Mouse (Mus musculus) layer of hippocampus, adult 18-20 months (tissue): Measurements from ENCODE around the gene Slc1a1. TPM values are rescaled to one million over a fixed set of nuclear protein-coding genes. Genes with fewer than 3 reads are reported as not detected.

ENCODE experiments used
- DNase-seq, 2 experiments: peaks; one replicate each; pipeline ENCODE4 v3.0.0; 2022; ENCODE audit warnings: low spot score in 2 of 2
- total RNA-seq, 2 experiments: library from RNA; stranded (reverse); gene quantifications; 2 replicates each; pipeline ENCODE4 v1.2.3; 2021

Gene Slc1a1
- total RNA-seq, 2 experiments from 2014 or later, result 137 to 138 TPM

- no peak for DNase-seq
Observed at GRCm38 (mm10) chr19:28914598-28914997, 79.7 kb downstream of the Slc1a1 start.

GRCm38 (mm10) chr19:28915602-28916250, 80.9 kb downstream of the Slc1a1 start:
- no peak for DNase-seq

DNA sequence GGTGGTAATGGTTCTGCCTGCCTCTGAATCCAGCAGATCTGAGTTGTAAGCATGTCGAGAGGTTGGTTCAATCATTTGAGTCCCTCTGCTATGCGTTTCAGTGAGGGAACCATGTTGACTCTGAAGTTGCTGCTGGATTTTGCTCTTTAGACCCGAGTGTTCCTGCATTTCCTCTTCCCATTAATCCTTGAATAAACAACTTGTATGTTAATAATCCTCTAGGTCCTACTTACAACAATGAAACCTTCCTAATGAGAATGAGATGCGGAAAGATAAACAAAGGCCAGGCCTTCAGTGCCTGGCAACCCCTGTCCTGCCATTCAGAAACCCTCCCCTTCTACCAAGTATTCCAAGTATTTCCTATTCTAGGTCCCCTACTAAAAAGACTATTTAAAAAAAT, 81.6 kb downstream of the Slc1a1 start:
- DNase-seq, result no peak

GRCm38 (mm10) chr19:28917839-28918238, 83.0 kb downstream of the Slc1a1 start:
- no peak for DNase-seq

DNA sequence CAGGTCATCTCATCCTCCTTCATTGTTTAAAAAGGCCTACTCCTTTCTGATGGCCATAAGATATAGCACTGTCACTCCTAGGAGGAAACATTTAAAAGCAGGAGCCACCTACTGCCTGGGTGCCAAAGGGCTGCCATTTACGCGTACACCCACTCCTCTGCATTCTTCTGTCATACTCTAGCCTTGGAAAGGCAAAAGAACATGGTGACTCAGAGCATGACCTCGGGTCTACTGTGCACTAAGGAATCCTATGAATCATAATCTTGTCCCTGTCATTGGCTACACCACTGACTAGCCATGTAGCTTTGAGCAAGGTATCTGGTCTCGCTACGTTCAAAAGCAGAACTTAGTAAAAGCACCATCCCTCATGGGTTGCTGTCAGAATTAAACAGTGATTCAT, 91.5 kb downstream of the Slc1a1 start:
- DNase-seq, result no peak

- peak in 1 of 2 experiments; percentile 34 for DNase-seq
Observed at GRCm38 (mm10) chr19:28927396-28927795, 92.5 kb downstream of the Slc1a1 start.

GRCm38 (mm10) chr19:28929034-28929433, 94.2 kb downstream of the Slc1a1 start:
- no peak for DNase-seq

DNA sequence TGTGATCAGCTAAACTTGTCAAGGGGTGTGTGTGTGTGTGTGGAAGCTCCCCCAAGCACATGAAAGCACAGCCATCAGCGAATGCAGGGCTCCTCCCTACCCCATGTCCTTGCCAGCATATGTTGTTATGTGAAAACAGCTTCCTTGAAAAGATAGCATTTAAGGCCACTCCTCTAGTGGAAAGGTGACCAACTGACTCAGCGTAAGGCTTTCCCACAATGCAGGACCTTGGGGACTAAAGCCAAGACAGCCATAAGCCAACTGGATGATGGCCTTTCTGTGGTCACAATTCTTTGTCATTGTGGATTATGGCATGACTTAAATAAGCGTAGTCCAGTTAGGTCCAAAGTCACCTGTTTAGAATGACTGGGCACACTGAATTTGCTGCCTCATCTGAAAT, 100.0 kb downstream of the Slc1a1 start:
- no peak for DNase-seq

DNA sequence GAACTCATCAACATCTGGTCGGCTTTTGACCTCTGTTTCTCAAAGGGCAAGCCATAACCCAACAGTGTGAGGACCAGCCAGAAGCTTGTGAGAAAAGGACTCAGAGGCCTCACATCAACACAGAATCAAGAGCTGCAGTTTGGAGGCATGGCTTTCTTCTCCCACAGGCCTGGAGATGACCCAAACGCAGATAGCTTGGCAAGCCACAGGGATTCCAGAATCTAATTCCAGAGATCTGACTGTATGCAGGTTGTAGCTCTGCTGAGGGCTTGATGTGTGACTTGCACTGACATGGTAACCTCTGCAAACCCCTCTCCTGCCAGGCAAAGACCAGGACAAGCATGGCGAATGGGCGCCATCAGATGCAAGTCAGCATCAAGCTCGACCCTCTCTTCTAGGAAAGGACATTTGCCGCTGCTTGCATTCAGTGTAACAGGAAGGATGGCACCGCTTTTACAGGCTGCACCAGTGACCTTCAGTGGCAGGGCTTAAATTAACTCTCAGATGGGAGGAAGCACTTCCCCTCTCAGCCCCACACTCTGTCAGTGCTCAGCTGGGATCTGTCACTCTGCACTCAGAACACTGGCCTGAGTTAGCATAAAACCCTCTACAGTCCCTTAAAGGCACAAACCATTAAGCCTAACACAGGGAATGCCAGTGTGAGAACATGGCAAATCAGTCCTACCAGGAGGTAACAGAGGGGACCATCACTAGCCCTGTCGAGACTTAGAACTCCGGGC, 105.5 kb downstream of the Slc1a1 start:
- DNase-seq, result no peak

GRCm38 (mm10) chr19:28941271-28941670, 106.4 kb downstream of the Slc1a1 start:
- DNase-seq, result no peak

GRCm38 (mm10) chr19:28946782-28947181, 111.9 kb downstream of the Slc1a1 start:
- DNase-seq, result peak in 1 of 2 experiments; percentile 34

- no peak for DNase-seq
Observed at GRCm38 (mm10) chr19:28947311-28947710, 112.5 kb downstream of the Slc1a1 start.

DNA sequence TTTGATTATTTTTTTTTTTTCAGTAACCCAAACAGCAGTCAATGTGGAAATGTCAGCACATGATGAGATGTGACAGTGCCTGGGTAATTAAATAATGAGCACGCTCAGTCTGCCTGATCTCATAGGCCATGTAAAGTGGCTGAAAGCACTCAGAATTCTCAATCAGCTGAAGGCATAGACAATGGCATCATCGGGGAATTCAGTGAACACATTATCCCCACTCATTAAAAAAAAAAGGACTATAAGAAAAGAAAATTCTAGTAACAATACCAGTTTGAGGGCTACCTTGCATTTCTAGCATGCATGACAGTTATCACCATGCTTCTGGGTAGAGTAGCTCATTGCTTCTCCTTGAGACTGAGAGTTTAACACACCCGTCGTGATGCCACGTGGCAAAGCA, 116.4 kb downstream of the Slc1a1 start:
- DNase-seq, result no peak

- DNase-seq, result peak in 1 of 2 experiments; percentile 58
Observed at GRCm38 (mm10) chr19:28963113-28963512, 128.3 kb downstream of the Slc1a1 start.

DNA sequence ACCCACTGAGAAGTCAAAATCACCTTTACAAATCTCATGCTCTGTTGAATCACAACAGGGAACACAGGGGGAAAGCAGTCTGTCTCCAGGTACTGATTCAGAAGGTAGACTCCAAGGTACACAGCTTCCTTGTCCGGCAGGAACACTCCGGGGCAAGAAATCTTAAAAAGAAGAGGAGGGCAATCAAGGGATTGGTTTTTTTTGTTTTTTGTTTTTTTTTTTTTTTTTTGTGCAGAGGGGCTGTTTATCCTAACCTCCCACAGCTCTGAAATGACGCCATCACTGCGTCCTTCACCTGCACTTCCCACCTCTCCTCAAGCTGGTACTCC, 128.6 kb downstream of the Slc1a1 start:
- no peak for DNase-seq

Other genes with a start within 250 kb of the Slc1a1 start
- 10 to 100 TPM; 25.0 to 30.6 TPM for gene Glis3, start 155.0 kb upstream of the Slc1a1 start, total RNA-seq
- gene Plpp6, start 128.9 kb downstream of the Slc1a1 start, total RNA-seq, result 10 to 100 TPM; 55.8 to 56.8 TPM
- 1 to 10 TPM; 5.4 to 8.5 TPM for gene 4430402I18Rik, start 132.8 kb downstream of the Slc1a1 start, total RNA-seq
- 100 to 1,000 TPM; 105 to 118 TPM for gene Cdc37l1, start 155.3 kb downstream of the Slc1a1 start, total RNA-seq
- gene Ak3, start 212.9 kb downstream of the Slc1a1 start, total RNA-seq, result 10 to 100 TPM; 53.6 to 56.3 TPM